Mouse (Mus musculus) naive thymus-derived CD4-positive, alpha-beta T cell, adult 2 months (primary cell): ENCODE measurements around the gene Acot4.
"Not testable (repeated sequence)": the region's sequence is repeated elsewhere in the genome, so short reads cannot be mapped to it uniquely, and the experiment has no call there.

ENCODE experiments used
- DNase-seq: peaks from one replicate; pipeline ENCODE4 v3.0.0-alpha.2; 2011; ENCODE audit warnings: low read depth

Gene Acot4

DNA sequence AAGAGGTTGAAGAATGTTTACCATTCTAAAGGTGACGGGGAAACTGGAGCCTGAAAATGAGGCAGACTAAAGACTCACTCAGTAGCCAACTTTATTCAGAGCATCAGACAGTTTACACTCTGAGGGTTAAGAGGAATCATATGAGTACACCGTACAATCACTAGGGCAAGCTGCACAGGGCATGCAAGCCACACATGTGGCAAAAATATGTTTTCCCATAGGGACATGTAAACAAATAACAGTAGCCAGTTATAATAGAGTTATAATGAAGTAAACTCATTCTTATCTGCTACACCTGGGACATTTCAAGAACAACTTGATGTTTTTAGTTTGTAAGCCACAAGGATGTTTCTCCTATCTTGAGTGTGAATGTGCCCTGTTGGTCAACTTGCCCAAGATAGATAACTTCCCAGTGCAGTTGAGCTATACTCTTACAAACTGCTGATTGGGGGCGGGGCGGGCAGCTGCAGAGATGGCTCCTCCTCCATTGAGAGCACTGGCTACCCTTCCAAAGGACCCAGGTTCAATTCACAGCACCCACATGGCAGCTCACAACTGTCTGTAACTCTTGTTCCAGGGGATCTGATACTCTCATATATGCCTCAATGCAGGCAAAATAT is 39.3 kb downstream of the Acot4 start:
- no peak for DNase-seq

DNA sequence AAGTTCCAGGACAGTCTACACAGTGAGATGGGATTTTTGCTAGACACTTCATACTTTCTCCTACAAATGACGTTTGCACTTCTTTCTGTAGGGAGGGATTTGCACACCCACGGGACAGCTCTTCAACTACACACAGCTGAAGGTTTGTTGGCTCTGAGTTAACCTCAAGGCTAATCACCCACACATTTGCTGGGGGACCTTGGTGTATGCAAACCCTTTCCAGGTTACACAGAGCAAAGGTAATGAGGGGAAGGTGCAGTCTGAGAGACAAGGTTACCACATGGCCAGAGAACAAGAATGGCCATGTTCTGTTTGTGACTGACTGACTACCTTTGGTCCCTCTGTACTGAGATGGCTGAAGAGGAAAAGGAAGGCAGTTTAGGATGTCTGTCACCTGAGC is 45.7 kb downstream of the Acot4 start:
- DNase-seq: no peak

GRCm38 (mm10) chr12:84084581-84084980 is 46.4 kb downstream of the Acot4 start:
- DNase-seq: no peak

- DNase-seq: not testable (repeated sequence)
These were observed 56.5 kb downstream of the Acot4 start for GRCm38 (mm10) chr12:84094666-84095065.
